ENCODE assay signal across 8 mouse cellular contexts in genomic region chr7:143757027-143757390, GRCm38 (mm10). TPM values are rescaled to one million over a fixed set of nuclear protein-coding genes. Genes with fewer than 3 reads are reported as not detected.
DNase-seq lines count a peak whose midpoint lies in the region; ATAC-seq and TF ChIP-seq lines count a peak whose summit lies in the region.

No protein-coding gene starts in this region.

- peak; percentile 86 for ATAC-seq in hindbrain, embryonic 12.5 days (ENCODE audit: low FRiP score)

- TF ChIP-seq POLR2A in cerebellum, adult 2 months (IDR thresholded peaks at IDR 0.05; ENCODE audit: borderline replicate concordance, insufficient read depth, low read length), result no peak

- no peaks in the 10 kb centered on the region for H3K9me3 ChIP-seq in hindbrain, embryonic 12.5 days (replicated peaks)

- H3K27ac ChIP-seq in cerebellum, adult 2 months (ENCODE audit: insufficient read depth, low read length), result no peak overlapping the region
- no peak overlapping the region for H3K27ac ChIP-seq in hindbrain, embryonic 12.5 days

- H3K4me3 ChIP-seq in cerebellum, adult 2 months (replicated peaks; ENCODE audit: insufficient read depth, low read depth, low read length), result peak overlapping the region; percentile 5
- H3K4me3 ChIP-seq in hindbrain, embryonic 12.5 days, result peak overlapping the region; percentile 30

- no peaks in the 10 kb centered on the region for H3K36me3 ChIP-seq in hindbrain, embryonic 12.5 days

- peak overlapping the region; percentile 73 for H3K4me2 ChIP-seq in hindbrain, embryonic 12.5 days (replicated peaks)

- H3K4me1 ChIP-seq in cerebellum, adult 2 months (ENCODE audit: control insufficient read depth, insufficient read depth, low read length), result peaks cover 20% of the 10 kb centered on the region
- H3K4me1 ChIP-seq in hindbrain, embryonic 12.5 days, result peaks cover 14% of the 10 kb centered on the region

- WGBS in cerebellum, adult 2 months, result 1% methylated on average over 15 of the region's 15 CpGs
- WGBS in hindbrain, embryonic 12.5 days, result 3% methylated on average over 15 of the region's 15 CpGs

- peak overlapping the region; percentile 15; the same call in 1 of the 2 replicates for H3K9ac ChIP-seq in hindbrain, embryonic 12.5 days

- no peak for TF ChIP-seq CTCF in cerebellum, adult 2 months (IDR thresholded peaks at IDR 0.05; ENCODE audit: borderline replicate concordance, insufficient read depth, low read depth, low read length)

- no peaks in the 10 kb centered on the region; the same call in 1 of the 2 replicates for H3K27me3 ChIP-seq in cerebellum, adult 2 months (ENCODE audit: control insufficient read depth, insufficient read depth, low read length)
- peaks cover 38% of the 10 kb centered on the region for H3K27me3 ChIP-seq in hindbrain, embryonic 12.5 days

- DNase-seq in NIH3T3 (ENCODE audit: low read depth), result peak; percentile 11
- peak; percentile 56 to 60 for DNase-seq in cerebellum, adult 2 months
- DNase-seq in forelimb bud, embryonic 11.5 days (ENCODE audit: low read depth, low spot score), result peak; percentile 60
- peak; percentile 55 for DNase-seq in left cerebral cortex, adult 11 months (ENCODE audit: low spot score)
- peak; percentile 82 to 84 for DNase-seq in lung, postnatal 4 days
- DNase-seq in right cerebral cortex, postnatal 14 days, result peak; percentile 60
- DNase-seq in urinary bladder, postnatal 36 days (ENCODE audit: low spot score in 2 of 2), result peak; percentile 61 to 76

RNA-seq across cellular contexts. Expression of gene Osbpl5, which starts 0.2 kb away (rescaled TPM):
- polyA plus RNA-seq in cerebellum, adult 2 months (2012; rRNA removed), result 32.4 and 35.6 TPM in 2 replicates
- 30.7 and 32.1 TPM in 2 replicates for polyA plus RNA-seq in hindbrain, embryonic 12.5 days (2016; fragmentation: Nextera tagmentation; extraction: Ambion mirVana)

RNA-seq across cellular contexts. Expression of gene Mrgprg, which starts 9.8 kb away (rescaled TPM):
- polyA plus RNA-seq in cerebellum, adult 2 months (2012; rRNA removed), result not detected in 2 replicates
- polyA plus RNA-seq in hindbrain, embryonic 12.5 days (2016; fragmentation: Nextera tagmentation; extraction: Ambion mirVana), result not detected in 2 replicates

RNA-seq across cellular contexts. Expression of gene Mrgpre, which starts 27.3 kb away (rescaled TPM):
- 4.0 and 4.4 TPM in 2 replicates for polyA plus RNA-seq in cerebellum, adult 2 months (2012; rRNA removed)
- 3.0 and 4.2 TPM in 2 replicates for polyA plus RNA-seq in hindbrain, embryonic 12.5 days (2016; fragmentation: Nextera tagmentation; extraction: Ambion mirVana)

Comparison
In these comparisons a context has a peak if more than half of its experiments do, and no peak if none do; other contexts are left out.
1. DNase-seq: peak in every context shown above with its lines; median percentile 83 in lung, postnatal 4 days; 68 in urinary bladder, postnatal 36 days; 60 in forelimb bud, embryonic 11.5 days; 60 in right cerebral cortex, postnatal 14 days; 58 in cerebellum, adult 2 months; 55 in left cerebral cortex, adult 11 months; 11 in NIH3T3.